Mouse (Mus musculus) forebrain, postnatal 0 days (tissue): ENCODE results near the gene Tmem38b. TPM values are rescaled to one million over a fixed set of nuclear protein-coding genes. Genes with fewer than 3 reads are reported as not detected.

Source experiments
- ATAC-seq: fragments of 200-750 bp; cut with Nextera tagmentation; 2 replicates; pipeline ENCODE4 v1.8.0; 2017; ENCODE audit warnings: mild to moderate bottlenecking, moderate library complexity
- DNase-seq: peaks from one replicate; pipeline ENCODE4 v3.0.0-alpha.2; 2015
- H3K27ac ChIP-seq: fragments of 300-500 bp; sonication (generic); 2 replicates; pipeline ENCODE4 v1.5.1; 2014; ENCODE audit warnings: low read depth, mild to moderate bottlenecking, antibody characterized with exemption, low read length, moderate library complexity, mixed read lengths
- H3K27me3 ChIP-seq: fragments of 300-500 bp; sonication (generic); 2 replicates; pipeline ENCODE4 v1.6.1; 2014; ENCODE audit warnings: mild to moderate bottlenecking, low read length, mixed read lengths; ENCODE audit not compliant: insufficient read depth
- H3K36me3 ChIP-seq: fragments of 300-500 bp; sonication (generic); 2 replicates; pipeline ENCODE4 v1.6.1; 2014; ENCODE audit warnings: mild to moderate bottlenecking, moderate library complexity; ENCODE audit not compliant: insufficient read depth
- H3K4me1 ChIP-seq: fragments of 300-500 bp; sonication (generic); 2 replicates; pipeline ENCODE4 v1.6.1; 2014; ENCODE audit warnings: antibody characterized with exemption; ENCODE audit not compliant: insufficient read depth
- H3K4me2 ChIP-seq: fragments of 300-500 bp; sonication (generic); 2 replicates; pipeline ENCODE4 v1.6.1; 2014; ENCODE audit warnings: low read depth, mild to moderate bottlenecking, moderate library complexity
- H3K4me3 ChIP-seq: fragments of 300-500 bp; sonication (generic); 2 replicates; pipeline ENCODE4 v1.5.1; 2014; ENCODE audit warnings: low read depth, low read length, mixed read lengths
- H3K9ac ChIP-seq: fragments of 300-500 bp; sonication (generic); 2 replicates; pipeline ENCODE4 v1.6.1; 2014; ENCODE audit warnings: mild to moderate bottlenecking
- H3K9me3 ChIP-seq: fragments of 300-500 bp; sonication (generic); 2 replicates; pipeline ENCODE4 v1.6.1; 2016; ENCODE audit warnings: low read length
- CTCF ChIP-seq: sonication (generic); IDR thresholded peaks from 2 replicates; pipeline ENCODE4 v1.5.1; 2016; ENCODE audit warnings: antibody characterized with exemption, control low read depth, low read depth
- WGBS: fragments of 180-500 bp; shearing (Covaris S2); extraction: QIAGEN DNeasy Blood & Tissue Kit; methylation state at CpG from one replicate; pipeline ENCODE4 v1.1.7; 2014; 5-methylcytosine and 5-hydroxymethylcytosine counted together
- polyA plus RNA-seq: library from polyadenylated mRNA; unstranded; fragments of >200 nt; fragmentation: Nextera tagmentation; extraction: Ambion mirVana; gene quantifications from 2 replicates; pipeline ENCODE4 v1.2.1, GENCODE M21; 2015
- total RNA-seq: library from RNA; depleted of rRNA; stranded (reverse); fragments of >200 nt; gene quantifications from 2 replicates; pipeline ENCODE4 v1.2.3, GENCODE M21; 2014

Tmem38b gene
- total and polyA plus RNA-seq, 2 experiments from 2014 or later, result 4.3 to 5.4 TPM

GRCm38 (mm10) chr4:53846326-53846725, 20.5 kb downstream of the Tmem38b start:
- TF ChIP-seq CTCF, result no peak
- Histone ChIP-seq H3K9me3 (no peaks in the 10 kb centered on the region), H3K36me3 (peaks cover 4% of the 10 kb centered on the region; the same call in 1 of the 2 replicates), H3K27me3 (no peaks in the 10 kb centered on the region), H3K27ac (no peak overlapping the region), H3K4me2 (no peak overlapping the region), H3K4me3 (no peak overlapping the region), H3K4me1 (no peaks in the 10 kb centered on the region), H3K9ac (no peak overlapping the region)
- 60% methylated on average over 2 of the region's 2 CpGs for WGBS
- DNase-seq, result no peak
- no peak for ATAC-seq

GRCm38 (mm10) chr4:53847541-53847940, 21.7 kb downstream of the Tmem38b start:
- Histone ChIP-seq H3K9me3 (no peaks in the 10 kb centered on the region), H3K4me1 (no peaks in the 10 kb centered on the region), H3K36me3 (peaks cover 6% of the 10 kb centered on the region; the same call in 1 of the 2 replicates), H3K27me3 (no peaks in the 10 kb centered on the region), H3K4me3 (no peak overlapping the region), H3K27ac (no peak overlapping the region), H3K9ac (no peak overlapping the region), H3K4me2 (no peak overlapping the region)
- WGBS, result 98% methylated on average over 4 of the region's 4 CpGs
- no peak for ATAC-seq
- TF ChIP-seq CTCF, result no peak
- DNase-seq, result no peak

GRCm38 (mm10) chr4:53848308-53848707, 22.5 kb downstream of the Tmem38b start:
- DNase-seq (no peak), ATAC-seq (no peak)
- Histone ChIP-seq H3K4me1 (no peaks in the 10 kb centered on the region), H3K4me2 (no peak overlapping the region), H3K27me3 (no peaks in the 10 kb centered on the region), H3K4me3 (no peak overlapping the region), H3K36me3 (peaks cover 6% of the 10 kb centered on the region; the same call in 1 of the 2 replicates), H3K9ac (no peak overlapping the region), H3K9me3 (no peaks in the 10 kb centered on the region), H3K27ac (no peak overlapping the region)
- no peak for TF ChIP-seq CTCF
- 89% methylated on average over 3 of the region's 3 CpGs for WGBS

GRCm38 (mm10) chr4:53848816-53849215, 23.0 kb downstream of the Tmem38b start:
- DNase-seq, result no peak
- no peaks in the 10 kb centered on the region for H3K4me1 ChIP-seq
- no peak overlapping the region for H3K4me2 ChIP-seq
- H3K36me3 ChIP-seq, result peaks cover 6% of the 10 kb centered on the region; the same call in 1 of the 2 replicates
- ATAC-seq, result no peak
- no peak overlapping the region for H3K4me3 ChIP-seq
- H3K9me3 ChIP-seq, result no peaks in the 10 kb centered on the region
- H3K27me3 ChIP-seq, result no peaks in the 10 kb centered on the region
- H3K9ac ChIP-seq, result no peak overlapping the region
- H3K27ac ChIP-seq, result no peak overlapping the region
- no peak for TF ChIP-seq CTCF
- 89% methylated on average over 8 of the region's 8 CpGs for WGBS

- peaks cover 6% of the 10 kb centered on the region; the same call in 1 of the 2 replicates for H3K36me3 ChIP-seq
- no peak overlapping the region for H3K4me3 ChIP-seq
- DNase-seq (no peak), ATAC-seq (no peak)
- H3K4me1 ChIP-seq, result no peaks in the 10 kb centered on the region
- H3K27ac ChIP-seq, result no peak overlapping the region
- WGBS, result no CpG with 5 or more reads among the region's 1 CpGs
- TF ChIP-seq CTCF, result no peak
- H3K9me3 ChIP-seq, result no peaks in the 10 kb centered on the region
- no peaks in the 10 kb centered on the region for H3K27me3 ChIP-seq
- no peak overlapping the region for H3K9ac ChIP-seq
- H3K4me2 ChIP-seq, result no peak overlapping the region
Measured at GRCm38 (mm10) chr4:53849804-53850203, 24.0 kb downstream of the Tmem38b start.

GRCm38 (mm10) chr4:53853333-53853732, 27.5 kb downstream of the Tmem38b start:
- no peaks in the 10 kb centered on the region for H3K27me3 ChIP-seq
- TF ChIP-seq CTCF, result no peak
- H3K36me3 ChIP-seq, result peaks cover 6% of the 10 kb centered on the region; the same call in 1 of the 2 replicates
- ATAC-seq, result no peak
- no peak overlapping the region for H3K9ac ChIP-seq
- no peak for DNase-seq
- H3K4me2 ChIP-seq, result no peak overlapping the region
- no peak overlapping the region for H3K4me3 ChIP-seq
- H3K27ac ChIP-seq, result no peak overlapping the region
- no peaks in the 10 kb centered on the region for H3K9me3 ChIP-seq
- H3K4me1 ChIP-seq, result no peaks in the 10 kb centered on the region
- WGBS, result 91% methylated on average over 1 of the region's 1 CpGs

- H3K27ac ChIP-seq, result no peak overlapping the region
- DNase-seq (no peak), ATAC-seq (no peak)
- H3K27me3 ChIP-seq, result no peaks in the 10 kb centered on the region
- H3K9me3 ChIP-seq, result no peaks in the 10 kb centered on the region
- no peak overlapping the region for H3K4me2 ChIP-seq
- peaks cover 3% of the 10 kb centered on the region; the same call in 1 of the 2 replicates for H3K36me3 ChIP-seq
- no peak for TF ChIP-seq CTCF
- H3K4me1 ChIP-seq, result no peaks in the 10 kb centered on the region
- no peak overlapping the region for H3K4me3 ChIP-seq
- H3K9ac ChIP-seq, result no peak overlapping the region
- 49% methylated on average over 18 of the region's 18 CpGs for WGBS
Measured at GRCm38 (mm10) chr4:53859944-53860343, 34.1 kb downstream of the Tmem38b start.
